Mouse (Mus musculus) regulatory T cell (primary cell): Measurements from ENCODE around the gene Efna2.

ENCODE experiments used
- in situ Hi-C: fragments of 300-600 bp; cut with MboI, MseI; formaldehyde crosslinking; loops from one replicate; pipeline ENCODE4 v1.15.1; 2025; ENCODE audit warnings: high pct_unique_total_duplicates

Efna2 gene

DNA sequence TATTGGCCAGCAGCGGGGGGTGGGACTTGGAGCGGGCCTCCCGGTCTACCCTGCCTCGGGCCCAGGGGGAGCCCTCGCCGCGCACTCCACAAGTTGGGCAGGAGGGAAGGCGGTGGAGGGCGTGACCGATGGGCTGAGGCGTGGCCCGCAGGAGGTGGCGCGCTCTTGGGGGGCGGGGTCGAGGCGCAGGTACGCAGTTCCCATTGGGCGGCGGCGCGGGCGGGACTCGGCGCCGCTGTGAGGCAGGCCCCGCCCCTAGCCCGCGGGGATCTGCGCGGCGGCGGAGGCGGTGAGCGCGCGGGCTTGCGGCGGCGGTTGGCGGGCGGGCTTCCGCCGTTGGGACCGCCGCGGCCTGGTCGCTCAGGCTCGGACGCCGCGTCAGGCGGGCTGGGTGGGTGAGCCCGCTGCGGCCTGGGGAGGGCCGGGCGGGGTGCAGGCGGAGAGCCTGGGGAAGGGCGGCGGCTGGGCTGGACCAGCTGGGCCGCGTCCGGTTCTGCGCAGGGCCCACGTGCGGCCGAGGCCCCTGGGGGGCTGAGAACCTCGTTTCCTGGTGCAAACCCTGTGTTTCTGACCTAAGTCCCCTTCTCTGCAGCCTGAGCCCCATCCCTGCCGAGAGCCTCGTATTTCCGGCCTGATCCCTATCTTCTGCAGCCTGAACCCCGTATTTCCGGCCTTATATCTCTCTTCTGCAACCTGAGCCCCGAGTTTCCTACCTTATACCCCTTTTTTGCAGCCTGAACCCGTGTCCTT lies 47.3 kb downstream of the Efna2 start, which contains the start of gene Mum1:
Gene Mum1, plus strand, starts transcription at position 19 of the 750 bp plus-strand sequence.
- in situ Hi-C loops: no loop called here

DNA sequence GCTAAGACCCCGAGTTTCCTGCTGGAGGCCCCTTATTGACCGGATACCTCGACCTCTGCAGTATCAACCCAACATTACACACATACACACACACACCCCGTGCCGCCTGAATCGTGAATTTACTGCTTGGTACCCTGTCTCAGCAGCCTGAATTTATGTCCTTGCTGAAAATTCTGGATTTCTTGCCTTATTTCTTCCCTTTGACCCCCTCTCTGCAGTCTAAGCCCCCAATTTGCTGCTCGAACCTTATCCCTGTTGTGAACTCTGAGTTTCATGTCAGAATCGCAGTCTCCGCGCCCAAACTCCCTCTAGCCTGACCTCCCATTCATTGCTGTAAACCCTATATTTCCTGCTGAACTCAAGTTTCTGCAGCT lies 47.9 kb downstream of the Efna2 start:
- in situ Hi-C loops: no loop called here

DNA sequence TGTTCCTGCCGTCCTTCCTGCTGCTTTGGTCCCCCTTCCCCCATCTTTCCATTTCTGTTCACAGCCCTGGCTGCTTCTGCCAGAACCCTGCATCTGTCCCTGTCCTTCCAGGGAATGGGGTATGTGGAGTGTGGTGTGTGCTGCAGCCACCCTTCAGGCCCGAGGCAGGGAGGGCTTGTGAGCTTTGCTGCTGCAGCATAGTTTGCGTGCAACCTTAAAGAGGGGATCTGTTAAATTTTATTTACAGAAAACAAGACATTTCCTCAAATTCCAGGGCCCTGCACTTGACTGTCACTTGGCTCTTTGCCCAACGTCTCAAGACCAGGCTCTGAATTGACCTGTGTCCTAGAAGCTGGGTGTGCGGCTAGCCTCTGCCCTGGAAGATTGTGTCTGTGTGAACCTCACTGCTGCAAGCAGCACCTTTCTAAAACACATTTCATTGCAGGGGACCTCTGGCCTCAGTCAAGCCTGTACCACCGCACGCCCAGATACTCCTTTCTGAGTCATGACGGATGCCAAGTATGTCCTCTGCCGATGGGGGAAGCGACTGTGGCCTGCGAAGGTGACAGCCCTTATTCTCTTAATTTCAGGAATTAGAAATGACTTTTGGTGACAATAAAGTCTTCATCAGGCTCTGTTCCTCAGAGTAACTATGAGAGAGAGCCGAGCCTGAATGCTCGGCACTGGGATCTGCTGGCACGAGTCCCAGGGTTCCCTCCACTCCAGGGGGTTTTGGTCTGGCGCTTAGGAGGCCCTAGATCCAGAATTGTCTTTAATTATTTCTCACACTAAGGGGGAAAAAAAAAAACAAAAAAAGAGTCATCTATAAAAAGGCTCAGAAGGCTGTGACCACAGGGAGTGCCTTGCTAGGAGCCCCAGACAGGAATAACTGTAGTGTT lies 48.8 kb downstream of the Efna2 start:
- in situ Hi-C loops: no loop called here

DNA sequence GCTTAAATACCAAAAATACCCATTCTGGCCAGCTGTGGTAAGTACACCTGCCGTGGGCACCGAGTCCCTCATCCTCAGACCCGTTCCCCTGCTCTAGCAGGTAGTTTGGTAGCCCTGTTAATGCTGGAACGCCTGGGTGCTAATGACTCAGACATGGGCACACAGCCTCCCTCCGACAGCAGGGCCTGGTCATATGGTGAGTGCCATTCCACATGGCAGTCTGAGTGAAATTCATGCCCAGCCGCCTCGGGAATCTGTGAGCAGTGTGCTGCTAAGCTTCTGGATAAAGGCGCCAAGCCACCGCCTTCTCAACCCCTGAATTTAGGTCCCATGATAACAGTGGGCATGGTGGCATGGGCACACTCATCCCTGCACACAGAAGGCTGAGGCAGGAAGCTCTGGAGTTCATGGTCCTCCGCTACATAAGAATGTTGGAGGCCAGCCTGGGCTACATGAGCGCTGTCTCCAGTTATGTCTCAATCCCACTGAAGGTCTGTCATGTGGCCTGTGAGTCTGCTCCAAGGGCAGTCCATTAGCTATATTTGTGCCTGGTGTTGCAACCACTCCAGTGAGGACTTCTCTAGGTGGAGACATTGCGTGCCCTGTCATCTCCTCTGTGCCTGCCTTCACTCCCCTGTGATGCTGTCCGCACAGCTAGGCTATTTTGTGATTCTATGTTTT lies 57.0 kb downstream of the Efna2 start:
- in situ Hi-C loops: no loop called here

DNA sequence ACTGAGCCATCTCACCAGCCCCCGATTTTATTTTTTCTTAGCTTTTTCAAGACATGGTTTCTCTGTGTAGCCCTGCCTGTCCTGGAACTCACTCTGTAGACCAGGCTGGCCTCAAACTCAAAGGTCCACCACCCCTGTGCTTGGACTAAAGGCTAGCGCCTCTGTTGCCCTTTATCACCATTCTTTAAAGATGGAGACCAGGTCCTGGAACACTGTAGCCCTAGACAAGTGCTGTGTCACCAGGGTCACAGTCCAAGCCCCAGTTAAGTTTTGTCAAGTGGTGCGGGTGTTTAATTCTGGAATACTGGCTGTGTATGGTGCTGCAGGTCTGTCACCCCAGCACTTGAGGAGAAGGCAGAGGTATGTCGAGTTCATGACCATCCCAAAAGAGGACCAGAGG lies 57.7 kb downstream of the Efna2 start:
- in situ Hi-C loops: no loop called here

DNA sequence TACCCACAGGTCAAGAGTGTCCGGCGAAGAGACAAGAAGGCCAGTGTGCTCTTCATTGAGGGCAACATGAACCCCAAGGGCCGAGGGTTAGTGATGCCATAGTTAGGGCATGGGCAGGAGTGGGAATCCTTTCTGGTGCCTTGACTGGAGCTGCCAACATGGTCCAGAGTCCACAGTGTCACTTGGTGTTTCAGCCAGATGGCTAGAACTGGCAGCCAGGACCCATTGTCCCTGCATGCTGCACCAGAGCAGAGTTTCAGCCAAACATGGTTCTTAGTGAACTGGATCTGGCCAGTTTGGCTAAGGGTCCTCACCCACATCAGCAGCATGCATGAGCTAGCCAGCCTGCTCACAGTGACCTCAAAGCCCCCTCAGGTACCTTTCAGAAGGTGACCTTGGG lies 59.0 kb downstream of the Efna2 start:
- in situ Hi-C loops: no loop called here
